Mouse (Mus musculus) erythroid progenitor cell, adult 5-6 weeks (primary cell): ENCODE measurements around the gene Snapc3. TPM values are rescaled to one million over a fixed set of nuclear protein-coding genes. Genes with fewer than 3 reads are reported as not detected.
"Not testable (repeated sequence)": the region's sequence is repeated elsewhere in the genome, so short reads cannot be mapped to it uniquely, and the experiment has no call there.

Experiments used
- ATAC-seq: replicated peaks from 2 replicates; pipeline ENCODE4 v1.8.0; 2016; ENCODE audit warnings: moderate number of reproducible peaks, mild to moderate bottlenecking, moderate TSS enrichment, inconsistent platforms; ENCODE audit not compliant: poor library complexity, low FRiP score, severe bottlenecking
- total RNA-seq, 2 experiments: library from RNA; stranded (forward) in 1 of 2; stranded (reverse) in 1 of 2; fragments of 150-400 nt in 1 of 2; fragments of 186-747, 209-891 nt in 1 of 2; gene quantifications; 2 replicates each; pipeline versions ENCODE4 v1.2.3 to v1.2.4; 2015 to 2017; ENCODE audit warnings: low replicate concordance in 2 of 2

Snapc3 gene
- total RNA-seq, 2 experiments from 2014 or later, result 36.5 to 52.4 TPM

DNA sequence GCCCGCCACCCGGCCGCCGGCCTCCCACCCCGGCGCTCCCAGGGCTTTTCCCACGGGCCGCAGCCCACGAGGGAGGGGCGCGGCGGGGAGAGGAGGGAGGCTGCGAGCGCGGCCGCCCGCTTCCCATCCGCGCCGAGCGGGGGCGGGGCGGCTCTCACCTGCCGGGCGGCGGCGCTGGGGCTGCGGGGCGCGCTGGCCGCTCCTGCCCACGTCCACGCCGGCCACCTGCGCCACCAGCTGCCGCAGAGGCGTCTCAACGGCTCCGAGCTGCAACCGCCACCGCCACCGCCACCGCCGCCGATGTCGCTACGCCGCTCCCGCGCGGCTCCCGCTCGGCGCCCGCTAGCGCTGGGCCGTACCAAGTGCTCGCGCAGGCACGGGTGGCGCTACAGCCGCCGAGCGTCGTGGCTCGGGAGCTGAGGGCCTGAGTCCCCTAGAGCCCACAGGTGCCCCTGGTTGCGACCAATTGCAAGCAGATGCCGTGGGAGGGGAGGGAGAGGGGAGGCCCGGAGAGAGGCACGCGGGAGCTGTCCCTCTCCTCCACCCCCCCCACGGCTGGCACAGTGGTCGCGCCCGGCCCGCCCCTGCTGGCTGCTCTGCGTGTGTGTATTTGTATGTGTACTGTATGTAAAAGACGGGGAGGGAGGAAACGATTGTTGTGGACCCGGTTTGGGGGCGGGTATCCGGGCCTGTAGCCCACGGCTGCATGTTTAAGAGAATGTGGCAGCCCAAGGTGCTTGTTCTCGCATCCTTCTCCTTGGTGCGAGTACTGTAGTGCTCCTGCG lies 68.8 kb downstream of the Snapc3 start, which contains the start of gene Psip1:
TSS of gene Psip1 (minus strand) at position 343 of the 785 bp plus-strand sequence.
- peak; percentile 84 for ATAC-seq

DNA sequence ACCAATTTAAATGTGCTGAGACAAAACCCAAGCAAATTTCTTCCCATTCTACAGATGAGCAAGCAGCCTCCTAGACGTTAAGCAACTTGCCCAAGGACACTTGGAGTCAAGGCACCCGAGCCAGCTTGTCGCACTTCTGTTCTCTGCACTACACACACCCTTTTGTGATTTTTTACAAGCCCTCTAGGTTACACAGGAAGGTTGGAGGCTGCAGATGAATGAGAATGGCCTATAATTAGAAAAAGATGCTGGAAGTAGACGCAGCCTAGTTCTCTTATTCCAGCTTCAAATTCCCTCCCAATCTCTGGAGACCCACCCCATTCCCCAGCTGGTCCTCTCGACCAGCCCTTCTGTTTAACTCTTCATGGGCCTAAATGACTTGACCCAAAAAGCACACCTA lies 71.6 kb downstream of the Snapc3 start:
- no peak for ATAC-seq

DNA sequence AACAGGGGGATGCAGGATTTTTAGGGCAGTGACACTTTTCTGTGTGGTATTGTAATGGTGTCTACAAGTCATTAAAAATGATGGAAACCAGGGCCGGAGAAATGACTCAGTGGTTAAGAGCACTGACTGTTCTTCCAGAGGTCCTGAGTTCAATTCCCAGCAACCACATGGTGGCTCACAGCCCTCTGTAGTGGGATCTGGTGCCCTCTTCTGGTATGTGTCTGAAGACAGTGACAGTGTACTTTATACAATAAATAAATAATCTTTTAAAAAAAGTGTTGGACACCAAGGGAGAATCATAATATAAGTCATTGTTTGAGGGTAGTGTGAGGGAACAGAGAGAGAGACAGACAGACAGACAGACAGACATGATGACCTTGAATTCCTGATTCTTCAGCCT lies 75.6 kb downstream of the Snapc3 start:
- no peak for ATAC-seq

DNA sequence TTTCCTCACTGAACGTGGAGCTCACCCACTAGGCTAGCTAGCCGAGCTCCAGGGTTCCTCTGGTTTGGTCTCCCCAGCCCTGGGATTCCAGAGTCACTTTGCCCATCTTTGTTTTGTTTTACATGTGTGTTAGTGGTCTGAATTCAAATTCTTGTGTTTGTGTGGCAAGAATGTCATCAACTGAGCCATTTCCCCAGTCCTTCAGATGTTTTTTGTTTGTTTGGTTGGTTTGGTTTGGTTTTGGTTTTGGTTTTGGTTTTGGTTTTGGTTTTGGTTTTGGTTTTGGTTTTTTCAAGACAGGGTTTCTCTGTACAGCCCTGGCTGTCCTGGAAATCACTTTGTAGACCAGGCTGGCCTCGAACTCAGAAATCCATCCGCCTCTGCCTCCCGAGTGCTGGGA lies 79.5 kb downstream of the Snapc3 start:
- ATAC-seq, result not testable (repeated sequence)

DNA sequence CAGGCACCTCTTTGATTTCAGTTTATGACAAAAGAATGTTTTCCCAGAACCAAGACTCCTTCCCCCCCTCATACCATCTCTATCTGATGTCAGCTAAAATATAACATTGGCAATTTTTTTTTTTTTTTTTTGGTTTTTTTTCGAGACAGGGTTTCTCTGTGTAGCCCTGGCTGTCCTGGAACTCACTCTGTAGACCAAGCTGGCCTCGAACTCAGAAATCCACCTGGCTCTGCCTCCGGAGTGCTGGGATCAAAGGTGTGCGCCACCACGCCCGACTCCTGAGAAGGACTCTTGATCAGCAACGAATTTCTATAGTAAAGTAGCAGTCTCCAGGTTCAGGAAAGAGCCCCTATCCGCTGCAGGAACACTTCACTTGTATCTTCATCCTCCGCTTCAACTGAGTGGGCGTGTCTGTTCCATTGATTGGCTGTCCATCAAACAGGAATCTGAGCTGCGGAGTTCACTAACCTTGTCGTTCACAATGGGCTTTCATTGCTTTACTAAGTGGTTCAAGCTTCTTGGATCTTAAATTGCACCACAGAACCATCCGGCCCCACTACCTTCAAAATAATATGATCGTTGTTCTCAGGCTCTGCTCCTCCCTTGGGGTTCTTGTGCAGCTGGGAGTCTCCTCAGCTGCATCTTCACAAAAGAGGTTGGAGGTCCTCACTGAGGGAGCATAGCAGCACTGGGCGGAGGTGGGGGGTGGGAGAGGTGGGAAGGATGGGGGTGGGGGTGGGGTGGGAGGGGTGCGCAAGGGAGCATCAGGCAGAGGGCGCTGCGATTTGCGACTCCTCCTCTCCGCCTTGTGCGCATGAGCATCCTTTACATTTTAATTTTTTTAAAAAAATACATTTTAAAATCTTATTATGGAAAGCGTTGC lies 82.9 kb downstream of the Snapc3 start:
- ATAC-seq, result no peak

DNA sequence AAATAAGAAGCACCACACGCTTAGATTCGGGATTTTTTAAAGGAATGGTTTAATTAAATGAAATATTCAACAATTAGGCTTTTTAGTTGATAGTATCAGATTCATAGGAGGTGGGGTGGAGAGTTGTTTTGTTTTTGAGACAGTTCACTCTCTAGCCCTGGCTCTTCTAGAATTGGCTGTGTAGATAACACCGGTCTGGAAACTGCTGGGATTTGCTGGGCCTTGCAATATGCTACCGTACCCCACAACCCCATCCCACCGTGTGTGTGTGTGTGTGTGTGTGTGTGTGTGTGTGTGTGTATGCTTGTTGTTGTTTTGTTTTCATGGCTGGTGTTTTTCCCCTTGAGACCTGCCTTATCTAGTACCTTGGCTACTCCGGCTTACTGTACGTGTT lies 83.5 kb downstream of the Snapc3 start:
- ATAC-seq, result no peak

DNA sequence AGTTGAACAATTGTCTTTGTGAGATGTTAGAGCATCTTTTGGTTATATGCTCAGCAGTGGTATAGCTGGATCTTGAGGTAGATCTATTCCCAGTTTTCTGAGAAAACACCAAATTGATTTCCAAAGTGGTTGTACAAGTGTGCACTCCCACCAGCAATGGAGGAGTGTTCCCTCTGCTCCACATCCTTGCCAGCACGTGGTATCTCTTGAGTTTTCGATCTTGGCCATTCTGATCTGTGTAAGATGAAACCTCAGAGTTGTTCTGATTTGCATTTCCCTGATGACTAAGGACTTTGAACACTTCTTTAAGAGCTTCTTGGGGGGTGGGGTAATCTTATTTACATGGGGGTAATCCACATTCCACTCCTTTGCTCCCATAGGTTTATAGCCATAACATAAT lies 92.1 kb downstream of the Snapc3 start:
- ATAC-seq, result no peak

DNA sequence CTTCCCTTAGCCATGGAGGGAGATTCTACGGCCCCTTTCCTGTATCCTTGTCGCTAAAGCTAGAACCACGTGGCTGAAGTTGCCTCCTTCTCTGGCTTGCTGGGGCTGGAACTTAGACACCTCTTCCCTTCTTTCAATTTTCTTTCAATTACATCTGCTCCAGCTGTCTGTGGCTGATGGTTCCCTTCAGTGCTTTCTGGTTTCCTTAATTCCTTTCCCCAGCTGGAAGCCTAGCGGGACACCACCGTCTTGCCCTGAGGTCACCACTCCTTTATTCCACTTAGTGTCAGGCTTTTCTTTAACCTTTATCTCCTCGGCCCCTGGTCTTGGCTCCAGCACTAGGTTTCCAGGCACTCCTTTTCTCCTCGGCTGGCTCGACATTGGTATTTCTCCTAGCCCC lies 93.6 kb downstream of the Snapc3 start:
- ATAC-seq, result no peak

DNA sequence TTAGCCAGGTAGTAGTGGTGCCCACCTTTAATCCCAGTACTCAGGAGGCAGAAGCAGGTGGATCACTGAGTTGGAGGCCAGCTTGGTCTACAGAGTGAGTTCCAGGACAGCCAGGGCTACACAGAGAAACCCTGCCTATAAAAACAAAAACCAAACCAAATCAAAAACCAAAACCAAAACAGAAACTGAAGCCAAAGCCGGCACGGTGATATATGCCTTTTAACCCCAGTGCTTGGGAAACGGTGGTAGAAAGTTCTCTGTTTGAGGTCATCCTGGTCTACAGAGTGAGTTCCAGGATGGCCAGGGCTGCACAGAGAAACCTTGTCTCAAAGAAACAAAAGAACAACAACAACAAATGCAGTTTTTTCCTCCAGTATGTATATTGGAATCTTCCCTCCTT lies 94.7 kb downstream of the Snapc3 start:
- ATAC-seq, result no peak

DNA sequence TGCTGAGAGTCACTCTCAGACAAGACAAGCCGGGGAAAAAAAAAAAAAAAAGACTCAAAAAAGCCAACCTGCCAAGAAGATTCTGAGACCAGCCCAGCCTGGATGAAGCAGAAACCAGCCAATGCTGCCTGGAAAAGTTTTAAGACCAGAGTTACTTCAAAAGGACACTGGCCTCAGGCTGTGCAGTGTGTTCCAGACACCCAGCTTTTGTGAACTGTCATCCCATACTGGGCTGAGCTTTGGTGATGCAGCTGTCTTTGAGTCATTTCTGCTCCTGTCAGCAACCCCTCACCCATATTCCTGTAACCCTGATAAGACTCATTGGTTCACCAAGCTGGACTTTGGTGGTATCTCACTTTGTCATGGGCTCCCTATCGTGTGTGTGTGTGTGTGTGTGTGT lies 95.1 kb downstream of the Snapc3 start:
- no peak for ATAC-seq

DNA sequence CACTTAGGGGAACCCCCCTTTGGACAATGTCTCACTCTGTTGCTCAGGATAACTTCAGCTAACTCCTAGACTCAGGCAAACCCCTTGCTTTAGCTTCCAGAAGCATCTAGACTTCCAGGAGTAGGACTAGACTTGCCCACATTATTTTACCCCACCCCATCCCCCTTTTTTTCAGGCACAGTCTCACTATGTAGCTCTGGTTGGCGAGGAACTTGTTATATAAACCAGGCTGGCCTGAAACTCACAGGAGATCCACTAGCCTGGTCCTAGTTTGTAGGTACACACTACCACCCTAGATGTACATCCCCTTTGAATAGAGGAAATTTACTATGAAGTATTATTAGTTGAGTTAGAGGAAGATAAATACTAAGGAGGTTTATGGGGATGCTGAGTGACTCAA lies 96.7 kb downstream of the Snapc3 start:
- no peak for ATAC-seq

DNA sequence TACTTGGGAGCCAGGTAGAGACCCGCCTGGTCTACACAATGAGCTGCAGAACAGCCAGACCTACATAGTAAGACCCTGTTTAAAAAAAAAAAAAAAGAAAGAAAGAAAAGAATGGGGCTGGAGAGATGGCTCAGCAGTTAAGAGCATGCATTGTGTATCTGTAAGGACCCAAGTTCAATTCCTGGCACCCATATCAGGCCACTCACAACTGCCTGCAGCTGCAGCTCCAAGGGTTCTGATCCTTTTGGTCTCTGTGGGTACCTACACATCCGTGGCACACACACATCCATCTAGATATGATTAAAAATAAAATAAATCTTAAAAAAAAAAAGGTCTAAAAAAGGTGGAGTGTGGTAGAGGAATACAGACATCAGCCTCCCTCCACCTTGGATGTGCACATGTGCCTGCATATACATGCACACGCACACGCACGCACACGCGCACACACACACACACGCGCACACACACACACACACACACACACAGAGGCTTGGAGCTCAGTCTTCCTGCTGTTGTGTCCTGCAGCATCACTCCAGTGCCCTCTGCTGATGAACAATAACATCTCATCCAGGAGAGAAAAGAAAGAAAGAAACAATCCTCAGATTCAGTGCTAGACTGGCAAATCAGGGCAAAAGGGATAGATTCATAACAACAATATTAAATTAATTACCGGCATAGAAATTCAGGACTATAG lies 97.6 kb downstream of the Snapc3 start:
- ATAC-seq, result no peak

DNA sequence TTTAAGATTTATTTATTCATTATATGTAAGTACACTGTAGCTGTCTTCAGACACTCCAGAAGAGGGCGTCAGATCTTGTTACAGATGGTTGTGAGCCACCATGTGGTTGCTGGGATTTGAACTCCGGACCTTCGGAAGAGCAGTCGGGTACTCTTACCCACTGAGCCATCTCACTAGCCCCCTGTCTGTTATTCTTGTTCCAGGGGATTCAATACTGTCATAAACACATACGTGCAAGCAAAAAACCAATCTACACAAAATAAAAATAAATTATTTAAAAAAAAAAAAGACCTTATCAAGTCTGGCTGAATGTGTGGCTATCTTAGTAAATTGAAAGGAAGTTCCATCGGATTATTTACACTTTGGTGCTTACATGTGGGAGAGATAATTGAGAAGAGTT lies 98.6 kb downstream of the Snapc3 start:
- not testable (repeated sequence) for ATAC-seq

Other genes starting within 250 kb of the Snapc3 start
- gene Ttc39b, start 93.5 kb upstream of the Snapc3 start, total RNA-seq (2015; ENCODE audit: low replicate concordance), result 0.84 and 1.1 TPM in 2 replicates
- gene Ttc39b, start 93.5 kb upstream of the Snapc3 start, total RNA-seq (2017; ENCODE audit: low replicate concordance), result 1.0 and 1.4 TPM in 2 replicates
- 223 and 246 TPM in 2 replicates for gene Psip1, start 68.7 kb downstream of the Snapc3 start, total RNA-seq (2015; ENCODE audit: low replicate concordance)
- 217 and 225 TPM in 2 replicates for gene Psip1, start 68.7 kb downstream of the Snapc3 start, total RNA-seq (2017; ENCODE audit: low replicate concordance)
- 2.5 and 12.6 TPM in 2 replicates for gene Ccdc171, start 107.8 kb downstream of the Snapc3 start, total RNA-seq (2015; ENCODE audit: low replicate concordance)
- gene Ccdc171, start 107.8 kb downstream of the Snapc3 start, total RNA-seq (2017; ENCODE audit: low replicate concordance), result 4.9 and 8.0 TPM in 2 replicates